Mouse (Mus musculus): Measurements from ENCODE around the gene Tln2.

DNA sequence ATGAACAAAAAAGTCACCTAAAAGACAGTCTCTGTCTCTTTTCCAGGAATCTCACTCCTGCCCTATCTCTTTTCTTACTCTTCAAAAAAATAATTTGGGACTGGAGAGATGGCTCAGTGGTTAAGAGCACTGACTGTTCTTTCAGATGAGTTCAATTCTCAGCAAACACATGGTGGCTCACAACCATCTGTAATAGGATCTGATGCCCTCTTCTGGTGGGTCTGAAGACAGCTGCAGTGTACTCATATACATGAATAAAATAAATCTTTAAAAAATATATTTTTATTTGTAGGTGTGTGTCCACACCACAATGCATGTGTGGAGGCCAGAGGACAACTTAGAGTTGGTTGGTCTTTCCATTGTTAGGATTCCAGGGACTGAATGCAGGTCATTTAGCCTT, 286.1 kb downstream of the Tln2 start:
- TF ChIP-seq MAX (IDR thresholded peaks at IDR 0.05) (no peak), CTCF (IDR thresholded peaks at IDR 0.05; ENCODE audit: control insufficient read depth, insufficient read depth, insufficient read length) (no peak), USF1 (IDR thresholded peaks at IDR 0.05; ENCODE audit: low read depth) (no peak), MYOD1 (IDR thresholded peaks at IDR 0.05; ENCODE audit: control insufficient read depth, insufficient read length, low read depth) (no peak), CEBPB (IDR thresholded peaks at IDR 0.05; ENCODE audit: low read depth) (no peak), FOSL1 (IDR thresholded peaks at IDR 0.05; ENCODE audit: insufficient read depth, low read length, poor library complexity, severe bottlenecking) (no peak)

Measured in C2C12 (cell line).